Mouse (Mus musculus) MEL (cell line): ENCODE measurements at regions not wholly inside any gene's neighbourhood (a gene's known extent, or its start where the extent isn't known, plus 50 kb on each side); places are given as distances from the start of the nearest gene placed in this dataset.

Source experiments
- MAFK ChIP-seq: IDR thresholded peaks from 2 replicates; pipeline ENCODE4 v1.6.1; 2011; ENCODE audit warnings: low read depth, mild to moderate bottlenecking, low read length, improper control_type of control experiment, borderline replicate concordance
- POLR2A ChIP-seq, 2 experiments: IDR thresholded peaks; 2 replicates each; pipeline ENCODE4 v1.6.1; 2011 to 2012; ENCODE audit warnings: low read length in 2 of 2, mild to moderate bottlenecking in 2 of 2, control low read depth in 1 of 2, improper control_type of control experiment in 1 of 2, low read depth in 1 of 2, moderate library complexity in 1 of 2; ENCODE audit not compliant: control insufficient read depth in 1 of 2, insufficient read depth in 1 of 2, poor library complexity in 1 of 2

DNA sequence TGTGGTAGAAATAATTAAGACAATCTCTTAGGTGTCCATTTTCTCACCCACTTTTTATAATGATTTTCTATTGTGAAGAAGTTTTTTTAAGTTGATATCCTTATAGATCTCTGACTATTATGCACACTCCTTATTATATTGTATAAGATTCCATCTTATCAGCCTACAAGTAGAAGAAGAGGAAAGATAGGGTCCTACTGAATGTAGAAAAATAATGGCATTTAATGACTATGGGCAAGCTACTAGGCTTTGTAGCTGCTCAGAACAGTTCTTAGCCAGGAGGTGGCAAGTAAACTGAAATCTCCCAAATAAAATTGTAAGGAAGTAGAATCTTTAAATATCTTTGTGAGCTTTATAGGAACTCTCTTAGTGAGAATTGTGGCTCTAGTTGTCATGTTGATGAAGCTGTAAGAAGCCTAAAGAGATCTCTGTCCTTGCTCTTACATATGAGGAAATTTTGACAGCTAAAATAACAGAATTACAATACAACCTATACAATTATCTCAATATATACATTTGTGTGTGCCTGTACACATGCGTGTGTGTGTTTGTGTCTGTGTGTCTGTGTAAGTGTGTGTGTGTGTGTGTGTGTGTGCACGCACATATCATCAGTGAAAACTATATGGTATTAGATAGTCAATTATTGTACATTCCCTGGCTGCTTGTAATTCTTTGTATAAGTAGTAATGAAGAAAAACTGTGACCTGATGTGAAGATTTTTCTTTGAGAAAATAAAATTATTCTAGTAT is 343.7 kb upstream of the Olfr161 start:
- no peak for TF ChIP-seq POLR2A (IDR thresholded peaks at IDR 0.05; ENCODE audit: control insufficient read depth in 1 of 2, insufficient read depth in 1 of 2, low read depth in 1 of 2, low read length in 2 of 2, poor library complexity in 1 of 2)
- TF ChIP-seq MAFK, result no peak
